Mouse (Mus musculus): ENCODE data around the gene Rin2. TPM values are rescaled to one million over a fixed set of nuclear protein-coding genes. Genes with fewer than 3 reads are reported as not detected.

The Rin2 gene
- polyA plus RNA-seq, 2 experiments: 38.1 to 49.7 TPM

DNA sequence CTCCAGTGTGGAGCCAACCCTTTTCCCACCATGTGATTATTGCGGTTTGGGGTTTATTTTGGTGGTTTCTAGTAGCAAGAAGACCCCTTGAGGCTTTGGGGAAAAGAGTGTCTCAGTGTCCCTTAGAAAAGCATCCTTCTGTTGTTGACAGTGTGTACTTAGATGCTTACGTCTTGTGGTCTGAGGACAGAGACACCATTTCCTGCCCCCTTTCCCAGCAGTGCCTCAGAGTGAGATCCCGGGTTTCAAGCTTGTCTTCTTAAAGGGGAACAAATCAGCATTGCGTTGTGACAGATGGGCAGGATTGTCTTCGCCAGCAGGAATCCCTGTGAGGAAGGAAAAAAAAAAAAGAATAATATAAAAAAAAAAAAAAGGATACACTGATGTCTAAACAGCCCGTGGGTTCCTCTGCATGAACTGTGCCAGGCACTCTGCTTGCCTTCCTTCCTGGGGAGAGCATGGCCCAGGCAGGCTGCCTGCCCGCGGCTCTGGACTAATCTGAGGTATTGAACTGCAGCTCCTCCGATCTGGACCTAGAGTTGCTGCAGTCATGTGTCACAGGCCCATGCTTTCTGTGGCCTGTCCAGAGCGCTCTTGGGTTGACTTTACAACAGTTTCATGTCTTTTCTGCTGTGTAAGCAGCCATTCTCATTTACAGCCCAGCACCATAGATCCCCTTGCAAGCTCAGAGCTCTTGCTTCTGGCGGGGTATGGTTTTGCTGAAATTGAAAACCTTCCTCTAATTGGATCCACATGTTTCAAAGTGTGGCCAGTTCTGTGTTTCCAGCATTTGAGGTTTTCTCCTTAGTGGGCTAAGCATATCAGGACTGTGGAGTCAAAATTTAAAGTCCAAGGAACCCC, 206.1 kb downstream of the Rin2 start:
- peak overlapping the region; percentile 32 for H3K4me2 ChIP-seq (replicated peaks; ENCODE audit: low read depth, low read length, severe bottlenecking)
- H3K27ac ChIP-seq (replicated peaks; ENCODE audit: low read depth, low read length): peak overlapping the region; percentile 90
- no peaks in the 10 kb centered on the region for H3K27me3 ChIP-seq (ENCODE audit: control insufficient read depth, insufficient read depth, low read length)
- peak; percentile 81 for DNase-seq (ENCODE audit: low spot score)
- TF ChIP-seq POLR2A (IDR thresholded peaks at IDR 0.05; ENCODE audit: borderline replicate concordance, extremely low read depth, insufficient read depth, insufficient read length): no peak
- peaks cover 78% of the 10 kb centered on the region for H3K36me3 ChIP-seq (ENCODE audit: control insufficient read depth, insufficient read depth, low read length)
- H3K4me1 ChIP-seq (ENCODE audit: control insufficient read depth, insufficient read depth, low read length): peaks cover 53% of the 10 kb centered on the region
- H3K9me3 ChIP-seq (ENCODE audit: control insufficient read depth, low read length): no peaks in the 10 kb centered on the region
- H3K9ac ChIP-seq (ENCODE audit: low read depth, low read length, severe bottlenecking): no peak overlapping the region
- peak; percentile 87 for ATAC-seq (ENCODE audit: low FRiP score, low read depth)
- 27% methylated on average over 11 of the region's 11 CpGs for WGBS
- 0 out of 2 replicates have a peak overlapping the region, but pooled peaks have one; percentile 1 for H3K4me3 ChIP-seq (replicated peaks; ENCODE audit: low read length)

DNA sequence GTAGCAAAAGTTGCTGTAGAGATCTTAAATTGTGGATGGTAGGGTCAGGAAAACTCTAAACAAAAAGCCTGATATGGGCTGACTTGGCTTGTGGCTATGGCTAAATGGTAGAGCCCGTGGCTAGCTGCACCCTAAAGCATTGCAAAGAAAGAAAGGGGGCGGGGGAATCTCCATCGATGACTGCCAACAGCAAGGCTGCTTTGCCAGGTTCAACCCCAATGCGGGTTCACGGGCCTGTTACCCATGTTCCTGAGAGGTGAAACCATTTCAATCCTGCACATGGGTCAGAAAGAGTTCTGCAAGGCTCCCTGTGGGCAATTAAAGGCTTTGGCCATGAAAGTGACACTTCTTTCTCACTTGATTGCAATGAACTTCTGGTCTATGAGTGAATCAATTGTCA, 206.9 kb downstream of the Rin2 start:
- DNase-seq (ENCODE audit: low spot score) (no peak), ATAC-seq (ENCODE audit: low FRiP score, low read depth) (no peak)
- 40% methylated on average over 5 of the region's 5 CpGs for WGBS
- Histone ChIP-seq H3K27me3 (ENCODE audit: control insufficient read depth, insufficient read depth, low read length) (no peaks in the 10 kb centered on the region), H3K36me3 (ENCODE audit: control insufficient read depth, insufficient read depth, low read length) (peaks cover 77% of the 10 kb centered on the region), H3K4me2 (replicated peaks; ENCODE audit: low read depth, low read length, severe bottlenecking) (peak overlapping the region; percentile 32; the same call in 1 of the 2 replicates), H3K27ac (replicated peaks; ENCODE audit: low read depth, low read length) (peak overlapping the region; percentile 90), H3K9me3 (ENCODE audit: control insufficient read depth, low read length) (no peaks in the 10 kb centered on the region), H3K4me1 (ENCODE audit: control insufficient read depth, insufficient read depth, low read length) (peaks cover 53% of the 10 kb centered on the region), H3K9ac (ENCODE audit: low read depth, low read length, severe bottlenecking) (no peak overlapping the region), H3K4me3 (replicated peaks; ENCODE audit: low read length) (no peak overlapping the region)
- TF ChIP-seq POLR2A (IDR thresholded peaks at IDR 0.05; ENCODE audit: borderline replicate concordance, extremely low read depth, insufficient read depth, insufficient read length): no peak

DNA sequence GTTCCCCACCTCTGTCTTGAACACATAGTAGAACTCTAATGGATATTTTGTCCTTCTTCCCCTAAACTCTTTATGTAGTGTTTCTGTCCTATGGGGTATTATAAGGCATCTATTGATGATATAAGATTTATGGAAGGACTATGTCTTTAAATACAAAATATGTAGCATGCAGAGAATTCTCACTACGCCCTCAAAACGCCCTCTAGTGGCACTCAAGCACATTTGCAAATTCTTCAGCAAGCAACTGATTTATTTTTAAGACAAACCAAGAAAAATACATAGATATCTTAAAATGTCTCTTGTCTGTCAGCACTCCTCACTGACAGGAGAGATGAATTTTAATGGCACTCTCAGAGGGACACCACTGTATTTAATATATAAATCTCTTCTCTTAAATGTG, 207.4 kb downstream of the Rin2 start:
- WGBS: 30% methylated on average over 2 of the region's 2 CpGs
- H3K36me3 ChIP-seq (ENCODE audit: control insufficient read depth, insufficient read depth, low read length): peaks cover 77% of the 10 kb centered on the region

DNA sequence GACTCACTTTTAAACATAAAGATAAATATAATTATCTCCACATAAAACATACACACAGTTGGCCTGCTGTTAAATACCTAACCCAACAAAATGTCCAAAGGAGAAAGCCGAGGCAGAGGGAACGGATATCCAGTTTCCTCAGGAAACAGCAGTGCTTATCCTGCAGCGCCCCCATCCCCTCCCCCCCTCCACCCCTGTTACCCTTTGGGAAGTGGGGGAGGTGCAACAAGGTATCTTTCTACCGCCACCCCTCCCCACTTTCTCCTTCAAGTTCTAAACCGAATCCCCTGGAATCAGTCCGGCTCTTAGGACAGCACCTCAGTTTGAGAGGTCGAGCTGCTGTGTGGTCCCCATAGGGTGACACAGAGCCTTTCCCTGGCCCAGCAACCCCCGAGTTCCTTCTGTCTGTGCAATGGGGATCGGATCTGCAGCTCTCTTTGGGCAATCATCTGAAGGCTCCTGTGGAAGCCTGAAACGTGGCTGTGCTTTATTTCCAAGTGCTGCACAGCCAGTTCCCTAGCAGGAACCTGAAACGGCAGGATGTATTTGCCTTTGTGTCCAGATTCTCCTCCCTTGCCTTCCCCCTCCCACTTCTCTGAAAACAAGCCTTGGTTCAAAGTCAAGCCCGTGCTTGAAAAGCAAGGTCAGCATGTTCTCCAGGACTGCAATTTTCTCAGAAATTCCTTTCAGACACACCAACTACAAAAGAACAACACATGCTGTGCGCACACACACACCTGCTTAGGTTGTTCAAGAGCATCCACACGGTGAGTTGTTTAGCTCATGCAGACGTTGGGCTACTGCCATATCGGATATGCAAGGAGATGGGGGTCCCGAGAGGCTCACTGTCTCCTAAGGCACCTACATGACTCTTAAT, 209.3 kb downstream of the Rin2 start:
- Histone ChIP-seq H3K4me3 (replicated peaks; ENCODE audit: low read length) (no peak overlapping the region), H3K36me3 (ENCODE audit: control insufficient read depth, insufficient read depth, low read length) (peaks cover 62% of the 10 kb centered on the region), H3K9me3 (ENCODE audit: control insufficient read depth, low read length) (no peaks in the 10 kb centered on the region), H3K27me3 (ENCODE audit: control insufficient read depth, insufficient read depth, low read length) (no peaks in the 10 kb centered on the region), H3K9ac (ENCODE audit: low read depth, low read length, severe bottlenecking) (no peak overlapping the region), H3K4me1 (ENCODE audit: control insufficient read depth, insufficient read depth, low read length) (peaks cover 70% of the 10 kb centered on the region), H3K27ac (replicated peaks; ENCODE audit: low read depth, low read length) (peak overlapping the region; percentile 40), H3K4me2 (replicated peaks; ENCODE audit: low read depth, low read length, severe bottlenecking) (no peak overlapping the region)
- ATAC-seq (ENCODE audit: low FRiP score, low read depth): no peak
- no peak for TF ChIP-seq POLR2A (IDR thresholded peaks at IDR 0.05; ENCODE audit: borderline replicate concordance, extremely low read depth, insufficient read depth, insufficient read length)
- DNase-seq (ENCODE audit: low spot score): peak; percentile 21
- 22% methylated on average over 17 of the region's 17 CpGs for WGBS

More for the DNA sequence above, 207.4 kb downstream of the Rin2 start:
- ATAC-seq (ENCODE audit: low FRiP score, low read depth) (no peak), DNase-seq (ENCODE audit: low spot score) (no peak)
- Histone ChIP-seq H3K27me3 (ENCODE audit: control insufficient read depth, insufficient read depth, low read length) (no peaks in the 10 kb centered on the region), H3K9ac (ENCODE audit: low read depth, low read length, severe bottlenecking) (no peak overlapping the region), H3K4me3 (replicated peaks; ENCODE audit: low read length) (no peak overlapping the region), H3K27ac (replicated peaks; ENCODE audit: low read depth, low read length) (peak overlapping the region; percentile 90; the same call in 1 of the 2 replicates), H3K4me1 (ENCODE audit: control insufficient read depth, insufficient read depth, low read length) (peaks cover 54% of the 10 kb centered on the region), H3K9me3 (ENCODE audit: control insufficient read depth, low read length) (no peaks in the 10 kb centered on the region), H3K4me2 (replicated peaks; ENCODE audit: low read depth, low read length, severe bottlenecking) (no peak overlapping the region)
- no peak for TF ChIP-seq POLR2A (IDR thresholded peaks at IDR 0.05; ENCODE audit: borderline replicate concordance, extremely low read depth, insufficient read depth, insufficient read length)

Data from limb, embryonic 14.5 days (tissue).